Mouse (Mus musculus): ENCODE measurements around the gene Cxcl10.

GRCm38 (mm10) chr5:92370891-92371290 is 22.2 kb upstream of the Cxcl10 start:
- TF ChIP-seq GATA1 (IDR thresholded peaks at IDR 0.05; ENCODE audit: low read length) (no peak), TAL1 (IDR thresholded peaks at IDR 0.05; ENCODE audit: low read length) (no peak)

All from erythroblast, embryonic 14.5 days (primary cell).